Mouse (Mus musculus) bone marrow macrophage, adult 2 months (primary cell): Measurements from ENCODE around the gene Zfp292.

Experiments used
- CTCF ChIP-seq: IDR thresholded peaks from 2 replicates; pipeline ENCODE4 v1.5.1; 2012; ENCODE audit warnings: low read depth, mild to moderate bottlenecking, low read length, moderate library complexity
- POLR2A ChIP-seq: IDR thresholded peaks from 2 replicates; pipeline ENCODE4 v1.6.1; 2012; ENCODE audit warnings: mild to moderate bottlenecking, low read depth, low read length, borderline replicate concordance

GRCm38 (mm10) chr4:34756163-34756562 is 126.6 kb downstream of the Zfp292 start, which contains the start of gene Gm136:
- no peak for TF ChIP-seq POLR2A
- no peak for TF ChIP-seq CTCF
